Mouse (Mus musculus): ENCODE data around the gene Col11a2. TPM values are rescaled to one million over a fixed set of nuclear protein-coding genes. Genes with fewer than 3 reads are reported as not detected.

The Col11a2 gene
- polyA plus RNA-seq, 1 experiment from 2014 or later: 2.5 TPM

DNA sequence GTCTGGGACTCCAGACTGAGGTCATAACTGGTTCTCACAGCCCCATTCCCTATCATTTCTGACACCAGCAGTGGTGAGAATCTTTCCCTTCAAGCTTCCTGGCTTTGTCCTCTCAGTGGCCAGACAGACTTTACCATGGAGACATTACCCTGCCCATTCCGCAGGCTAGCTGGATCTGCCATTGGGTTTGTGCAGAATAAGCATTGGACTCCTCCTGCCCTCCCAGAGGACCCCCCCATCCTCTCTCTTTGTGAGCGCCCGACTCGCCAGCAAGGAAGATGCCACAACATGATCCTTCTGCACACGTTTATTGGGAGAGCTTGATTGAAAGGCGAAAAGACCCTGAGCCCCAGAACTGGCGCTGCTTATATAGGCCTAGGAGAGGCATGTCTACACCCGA, 25.8 kb upstream of the Col11a2 start:
- H3K27ac ChIP-seq: no peak overlapping the region
- H3K4me1 ChIP-seq: no peaks in the 10 kb centered on the region
- WGBS: 95% methylated on average over 8 of the region's 8 CpGs
- ATAC-seq (ENCODE audit: low FRiP score): no peak
- H3K36me3 ChIP-seq (replicated peaks): peaks cover 11% of the 10 kb centered on the region
- no peaks in the 10 kb centered on the region for H3K9me3 ChIP-seq
- no peaks in the 10 kb centered on the region for H3K27me3 ChIP-seq
- no peak overlapping the region for H3K9ac ChIP-seq
- no peak overlapping the region for H3K4me2 ChIP-seq
- no peak overlapping the region for H3K4me3 ChIP-seq (replicated peaks)

- H3K4me2 ChIP-seq: no peak overlapping the region
- peaks cover 36% of the 10 kb centered on the region for H3K4me1 ChIP-seq
- WGBS: 96% methylated on average over 23 of the region's 23 CpGs
- 0 out of 2 replicates have a peak overlapping the region, but pooled peaks have one; percentile 36 for H3K27ac ChIP-seq
- peaks cover 16% of the 10 kb centered on the region for H3K9me3 ChIP-seq
- ATAC-seq (ENCODE audit: low FRiP score): no peak
- peaks cover 47% of the 10 kb centered on the region for H3K36me3 ChIP-seq (replicated peaks)
- H3K9ac ChIP-seq: no peak overlapping the region
- H3K4me3 ChIP-seq (replicated peaks): no peak overlapping the region
- H3K27me3 ChIP-seq: no peaks in the 10 kb centered on the region
Observed at GRCm38 (mm10) chr17:34021539-34022413, 17.5 kb upstream of the Col11a2 start.

DNA sequence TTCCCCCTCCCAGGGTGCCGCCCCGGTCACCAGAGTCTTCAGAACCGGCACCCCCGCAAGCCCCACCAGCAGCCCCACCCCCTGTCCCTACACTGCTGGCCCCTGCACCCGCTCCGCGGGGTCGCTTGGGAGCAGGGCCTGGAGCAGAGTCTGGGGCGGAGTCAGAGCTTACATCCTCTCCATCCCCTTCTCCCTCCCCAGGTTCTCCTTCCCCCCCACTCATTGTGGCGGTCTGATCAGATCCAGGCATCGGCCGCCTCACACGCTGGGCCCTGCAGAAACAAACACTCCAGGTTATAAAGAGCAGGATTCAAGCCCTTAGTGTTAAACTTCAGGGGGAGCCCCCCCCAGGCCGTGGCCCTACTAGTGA, 16.8 kb upstream of the Col11a2 start:
- no peak overlapping the region for H3K4me2 ChIP-seq
- H3K27me3 ChIP-seq: no peaks in the 10 kb centered on the region
- 94% methylated on average over 14 of the region's 14 CpGs for WGBS
- H3K9ac ChIP-seq: no peak overlapping the region
- ATAC-seq (ENCODE audit: low FRiP score): no peak
- 0 out of 2 replicates have a peak overlapping the region, but pooled peaks have one; percentile 1 for H3K4me3 ChIP-seq (replicated peaks)
- peaks cover 45% of the 10 kb centered on the region for H3K36me3 ChIP-seq (replicated peaks)
- peaks cover 43% of the 10 kb centered on the region for H3K4me1 ChIP-seq
- H3K9me3 ChIP-seq: peaks cover 16% of the 10 kb centered on the region
- H3K27ac ChIP-seq: 0 out of 2 replicates have a peak overlapping the region, but pooled peaks have one; percentile 36

DNA sequence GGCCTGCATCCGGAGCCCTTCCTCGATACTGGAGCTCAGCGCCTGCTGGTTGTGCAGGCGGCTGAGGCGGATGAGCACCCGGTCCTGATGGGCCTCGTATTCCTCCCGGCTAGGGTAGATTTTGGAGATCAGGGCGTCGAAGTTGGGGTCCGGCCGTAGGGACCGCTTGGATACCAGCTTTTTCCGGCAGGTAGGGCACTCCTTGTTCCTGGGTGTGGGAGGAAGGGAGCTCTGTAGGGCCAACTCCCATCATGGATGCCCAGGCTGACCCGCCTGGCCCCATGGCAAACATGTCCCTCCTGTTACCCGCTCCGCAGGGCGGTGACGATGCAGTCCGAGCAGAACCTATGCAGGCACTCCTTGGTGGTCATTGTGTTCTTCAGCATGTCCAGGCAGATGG, 16.2 kb upstream of the Col11a2 start:
- peaks cover 16% of the 10 kb centered on the region for H3K9me3 ChIP-seq
- peak overlapping the region; percentile 69; the same call in 1 of the 2 replicates for H3K4me3 ChIP-seq (replicated peaks)
- H3K36me3 ChIP-seq (replicated peaks): peaks cover 45% of the 10 kb centered on the region
- no peak for ATAC-seq (ENCODE audit: low FRiP score)
- peak overlapping the region; percentile 98 for H3K27ac ChIP-seq
- no peaks in the 10 kb centered on the region for H3K27me3 ChIP-seq
- 97% methylated on average over 20 of the region's 20 CpGs for WGBS
- no peak overlapping the region for H3K9ac ChIP-seq
- no peak overlapping the region for H3K4me2 ChIP-seq
- H3K4me1 ChIP-seq: peaks cover 46% of the 10 kb centered on the region

DNA sequence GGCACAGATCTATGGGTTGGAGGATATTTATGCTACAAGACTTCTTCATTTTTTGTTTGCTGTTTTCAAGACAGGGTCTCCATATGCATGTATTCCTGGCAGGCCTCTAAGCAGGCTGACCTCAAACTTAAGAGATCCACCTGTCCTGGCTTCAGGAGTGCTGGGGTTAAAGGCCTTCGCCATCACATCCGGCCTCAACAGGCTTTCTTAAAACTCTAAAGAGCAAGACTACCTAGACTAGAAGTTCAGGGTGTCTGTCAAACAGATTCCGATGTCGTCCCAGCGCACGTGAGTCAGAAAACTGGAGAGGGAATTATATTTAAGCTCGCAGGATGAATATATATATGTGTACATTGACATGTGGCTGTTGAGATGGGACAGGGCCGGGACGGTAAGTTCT, 15.6 kb upstream of the Col11a2 start:
- peaks cover 16% of the 10 kb centered on the region for H3K9me3 ChIP-seq
- no peaks in the 10 kb centered on the region for H3K27me3 ChIP-seq
- H3K4me2 ChIP-seq: peak overlapping the region; percentile 83
- H3K4me3 ChIP-seq (replicated peaks): peak overlapping the region; percentile 69
- peaks cover 52% of the 10 kb centered on the region for H3K36me3 ChIP-seq (replicated peaks)
- H3K4me1 ChIP-seq: peaks cover 53% of the 10 kb centered on the region
- WGBS: 68% methylated on average over 9 of the region's 9 CpGs
- ATAC-seq (ENCODE audit: low FRiP score): no peak
- H3K27ac ChIP-seq: peak overlapping the region; percentile 98
- peak overlapping the region; percentile 93 for H3K9ac ChIP-seq

- ATAC-seq (ENCODE audit: low FRiP score): peak; percentile 72
- Histone ChIP-seq H3K4me3 (replicated peaks) (peak within 1 kb of the TSS; percentile 69), H3K36me3 (replicated peaks) (peaks cover 55% of the 10 kb centered on the region), H3K4me2 (peak within 1 kb of the TSS; percentile 83), H3K27ac (peak within 1 kb of the TSS; percentile 98), H3K27me3 (no peaks in the 10 kb centered on the region), H3K9me3 (peaks cover 12% of the 10 kb centered on the region), H3K9ac (peak within 1 kb of the TSS; percentile 93), H3K4me1 (peaks cover 60% of the 10 kb centered on the region)
- WGBS: under 1% methylated on average over 53 of the region's 58 CpGs
Observed at GRCm38 (mm10) chr17:34024317-34024821, 14.9 kb upstream of the Col11a2 start, which contains the start of gene Ring1. Ring1 (minus strand) TSS chr17:34024680.

GRCm38 (mm10) chr17:34024861-34025755, 14.1 kb upstream of the Col11a2 start:
- Histone ChIP-seq H3K36me3 (replicated peaks) (peaks cover 55% of the 10 kb centered on the region), H3K27ac (peak overlapping the region; percentile 98), H3K4me2 (peak overlapping the region; percentile 83), H3K4me3 (replicated peaks) (peak overlapping the region; percentile 69), H3K9me3 (peaks cover 4% of the 10 kb centered on the region; the same call in 1 of the 2 replicates), H3K4me1 (peaks cover 67% of the 10 kb centered on the region), H3K9ac (peak overlapping the region; percentile 93), H3K27me3 (no peaks in the 10 kb centered on the region)
- under 1% methylated on average over 56 of the region's 57 CpGs for WGBS
- ATAC-seq (ENCODE audit: low FRiP score): peak; percentile 14

GRCm38 (mm10) chr17:34025756-34026151, 13.5 kb upstream of the Col11a2 start:
- 3% methylated on average over 7 of the region's 7 CpGs for WGBS
- H3K9me3 ChIP-seq: 0 out of 2 replicates have a peak, but pooled peaks cover 1% of the 10 kb centered on the region
- H3K36me3 ChIP-seq (replicated peaks): peaks cover 53% of the 10 kb centered on the region
- ATAC-seq (ENCODE audit: low FRiP score): peak; percentile 59
- H3K27me3 ChIP-seq: no peaks in the 10 kb centered on the region
- H3K4me1 ChIP-seq: peaks cover 74% of the 10 kb centered on the region
- peak overlapping the region; percentile 69 for H3K4me3 ChIP-seq (replicated peaks)
- peak overlapping the region; percentile 98 for H3K27ac ChIP-seq
- peak overlapping the region; percentile 93 for H3K9ac ChIP-seq
- H3K4me2 ChIP-seq: peak overlapping the region; percentile 83

DNA sequence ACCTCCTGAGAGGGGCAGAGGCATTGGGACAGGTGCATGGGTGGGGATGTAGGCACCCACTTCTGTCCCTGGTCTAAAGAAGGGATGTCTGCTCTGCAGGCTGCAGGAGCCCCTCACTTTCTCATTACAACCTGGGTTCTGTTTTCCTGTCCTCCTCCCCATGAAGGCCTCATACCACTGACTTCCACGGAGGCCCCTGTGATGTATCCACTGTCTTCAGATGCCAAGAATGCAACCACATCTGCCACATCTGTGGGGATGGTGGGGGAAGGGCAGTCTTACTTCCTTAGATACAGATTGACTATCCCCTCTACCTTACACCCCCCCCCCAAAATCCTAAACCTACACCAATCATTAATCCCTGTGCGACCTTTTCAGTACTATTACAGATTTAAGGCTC, 13.0 kb upstream of the Col11a2 start:
- no peak for ATAC-seq (ENCODE audit: low FRiP score)
- Histone ChIP-seq H3K4me2 (peak overlapping the region; percentile 83), H3K27me3 (no peaks in the 10 kb centered on the region), H3K4me3 (replicated peaks) (peak overlapping the region; percentile 69), H3K4me1 (peaks cover 75% of the 10 kb centered on the region), H3K9me3 (no peaks in the 10 kb centered on the region), H3K27ac (peak overlapping the region; percentile 98), H3K36me3 (replicated peaks) (peaks cover 48% of the 10 kb centered on the region), H3K9ac (peak overlapping the region; percentile 93)
- WGBS: 0% methylated on average over 2 of the region's 2 CpGs

DNA sequence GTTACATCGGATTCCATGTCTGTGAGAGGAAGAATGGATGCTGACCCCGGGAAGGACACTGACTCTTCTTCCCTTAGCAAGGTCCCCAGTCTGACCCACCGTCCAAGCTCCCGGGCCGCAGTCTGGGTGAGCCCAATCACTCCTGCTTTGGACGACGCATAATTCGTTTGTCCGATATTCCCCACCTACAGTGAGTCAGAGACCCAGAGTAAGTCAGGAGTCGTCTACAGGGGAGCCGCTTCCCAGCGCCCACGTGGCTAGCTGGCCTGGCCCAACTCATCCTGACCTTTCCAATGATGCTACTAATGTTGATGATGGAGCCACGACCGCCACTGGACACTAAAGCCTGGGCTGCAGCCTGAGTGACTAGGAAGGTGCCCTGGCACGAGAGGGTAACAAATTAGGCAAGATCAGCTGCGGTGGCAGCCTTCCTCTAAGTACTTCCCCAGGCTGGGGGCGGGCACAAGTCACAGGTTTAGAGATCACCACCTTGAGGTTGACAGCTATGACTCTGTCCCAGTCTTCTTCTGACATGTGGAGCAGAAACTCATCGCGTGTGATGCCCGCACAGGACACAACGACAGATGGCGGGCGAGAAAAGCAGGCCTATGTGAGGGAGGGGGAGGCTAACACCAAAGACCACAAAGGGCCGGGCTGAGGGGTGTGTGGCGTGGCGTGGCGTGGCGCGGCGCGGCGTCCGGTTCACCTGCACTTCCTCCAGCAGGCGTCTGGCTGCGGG, 12.2 kb upstream of the Col11a2 start:
- peak overlapping the region; percentile 69 for H3K4me3 ChIP-seq (replicated peaks)
- ATAC-seq (ENCODE audit: low FRiP score): no peak
- no peaks in the 10 kb centered on the region for H3K9me3 ChIP-seq
- H3K4me1 ChIP-seq: peaks cover 75% of the 10 kb centered on the region
- 4% methylated on average over 36 of the region's 36 CpGs for WGBS
- H3K36me3 ChIP-seq (replicated peaks): peaks cover 39% of the 10 kb centered on the region
- H3K27me3 ChIP-seq: no peaks in the 10 kb centered on the region
- H3K27ac ChIP-seq: peak overlapping the region; percentile 98
- peak overlapping the region; percentile 93 for H3K9ac ChIP-seq
- H3K4me2 ChIP-seq: peak overlapping the region; percentile 83

DNA sequence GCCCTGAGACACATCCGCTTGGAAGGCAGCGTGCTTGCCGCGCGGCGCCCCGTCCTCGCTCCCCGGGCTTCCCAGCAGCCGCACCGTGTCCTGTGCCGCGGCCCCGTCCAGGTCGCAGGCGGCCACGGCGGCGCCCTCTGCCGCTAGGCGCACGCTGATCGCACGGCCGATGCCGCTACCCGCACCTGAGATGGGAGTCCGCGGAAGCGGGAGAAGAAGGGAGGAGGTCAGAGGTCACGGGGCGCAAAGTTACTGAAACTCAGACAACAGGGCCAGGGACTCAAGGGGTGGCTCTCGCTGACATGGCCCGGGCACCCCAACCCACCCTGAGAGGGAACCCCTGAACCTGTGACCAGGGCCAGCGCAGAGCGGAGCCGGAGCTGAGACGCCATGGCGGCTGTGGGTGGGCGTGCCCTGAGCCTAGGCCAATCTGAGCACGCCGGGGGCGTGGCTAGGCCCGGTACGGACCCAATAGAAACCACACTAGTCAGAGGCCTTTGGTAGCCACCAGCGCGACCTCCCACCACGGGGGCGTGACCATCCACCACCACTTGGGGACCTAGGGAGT, 11.5 kb upstream of the Col11a2 start, which contains the start of gene H2-Ke6:
Gene H2-Ke6 (minus strand): TSS at position 405 of the 568 bp plus-strand sequence.
- Histone ChIP-seq H3K9me3 (no peaks in the 10 kb centered on the region), H3K4me2 (peak within 1 kb of the TSS; percentile 83), H3K27me3 (no peaks in the 10 kb centered on the region), H3K4me1 (peaks cover 73% of the 10 kb centered on the region), H3K36me3 (replicated peaks) (peaks cover 33% of the 10 kb centered on the region), H3K27ac (peak within 1 kb of the TSS; percentile 98), H3K9ac (peak within 1 kb of the TSS; percentile 93), H3K4me3 (replicated peaks) (peak within 1 kb of the TSS; percentile 69)
- peak; percentile 72 for ATAC-seq (ENCODE audit: low FRiP score)
- under 1% methylated on average over 49 of the region's 49 CpGs for WGBS

Measured in forebrain, embryonic 12.5 days (tissue).